Mouse (Mus musculus) heart, embryonic 14.5 days (tissue): ENCODE measurements around the gene Tas2r143. TPM values are rescaled to one million over a fixed set of nuclear protein-coding genes. Genes with fewer than 3 reads are reported as not detected.

Source experiments
- ATAC-seq: fragments of 200-750 bp; cut with Nextera tagmentation; 2 replicates; pipeline ENCODE4 v1.8.0; 2017; ENCODE audit warnings: low read depth, moderate TSS enrichment; ENCODE audit not compliant: insufficient number of reproducible peaks, insufficient read depth, low FRiP score
- H3K27ac ChIP-seq, 2 experiments: fragments of 200-500 bp in 1 of 2; fragments of 300-500 bp in 1 of 2; sonication (generic) in 1 of 2; replicated peaks in 1 of 2; 2 replicates each; pipeline ENCODE4 v1.5.1; 2012 to 2014; ENCODE audit warnings: low read depth in 2 of 2, low read length in 2 of 2, control low read depth in 1 of 2, mild to moderate bottlenecking in 1 of 2, mixed read lengths in 1 of 2; ENCODE audit not compliant: control insufficient read depth in 1 of 2, insufficient read depth in 1 of 2
- H3K27me3 ChIP-seq: fragments of 300-500 bp; sonication (generic); 2 replicates; pipeline ENCODE4 v1.6.1; 2014; ENCODE audit warnings: mild to moderate bottlenecking, low read length, control low read depth; ENCODE audit not compliant: control insufficient read depth, insufficient read depth
- H3K36me3 ChIP-seq: fragments of 300-500 bp; sonication (generic); 2 replicates; pipeline ENCODE4 v1.6.1; 2014; ENCODE audit warnings: mild to moderate bottlenecking, control low read depth, low read length, mixed read lengths; ENCODE audit not compliant: control insufficient read depth, insufficient read depth
- H3K4me1 ChIP-seq, 2 experiments: fragments of 200-500 bp in 1 of 2; fragments of 300-500 bp in 1 of 2; sonication (generic) in 1 of 2; 2 replicates each; pipeline ENCODE4 v1.6.1; 2012 to 2014; ENCODE audit warnings: low read length in 2 of 2, control low read depth in 1 of 2, mixed read lengths in 1 of 2; ENCODE audit not compliant: control insufficient read depth in 2 of 2, insufficient read depth in 2 of 2
- H3K4me2 ChIP-seq: fragments of 300-500 bp; sonication (generic); 2 replicates; pipeline ENCODE4 v1.6.1; 2014; ENCODE audit warnings: mild to moderate bottlenecking, low read length
- H3K4me3 ChIP-seq, 2 experiments: fragments of 200-500 bp in 1 of 2; fragments of 300-500 bp in 1 of 2; sonication (generic) in 1 of 2; 2 replicates each; pipeline ENCODE4 v1.5.1; 2012 to 2014; ENCODE audit warnings: low read length in 2 of 2, mild to moderate bottlenecking in 2 of 2, control low read depth in 1 of 2, low read depth in 1 of 2, moderate library complexity in 1 of 2; ENCODE audit not compliant: control insufficient read depth in 1 of 2, insufficient read depth in 1 of 2
- H3K9ac ChIP-seq: fragments of 300-500 bp; sonication (generic); 2 replicates; pipeline ENCODE4 v1.6.1; 2014; ENCODE audit warnings: mild to moderate bottlenecking, low read length
- H3K9me3 ChIP-seq: fragments of 300-500 bp; sonication (generic); 2 replicates; pipeline ENCODE4 v1.6.1; 2016; ENCODE audit warnings: low read length, control low read depth; ENCODE audit not compliant: control insufficient read depth
- WGBS: fragments of 180-500 bp; shearing (Covaris S2); extraction: QIAGEN DNeasy Blood & Tissue Kit; methylation state at CpG from one replicate; pipeline ENCODE4 v1.1.7; 2014; 5-methylcytosine and 5-hydroxymethylcytosine counted together
- polyA plus RNA-seq: library from polyadenylated mRNA; unstranded; fragments of >200 nt; fragmentation: Nextera tagmentation; extraction: Ambion mirVana; gene quantifications from 2 replicates; pipeline ENCODE4 v1.2.1, GENCODE M21; 2014

Tas2r143 gene
- polyA plus RNA-seq, 1 experiment from 2014 or later: not detected

DNA sequence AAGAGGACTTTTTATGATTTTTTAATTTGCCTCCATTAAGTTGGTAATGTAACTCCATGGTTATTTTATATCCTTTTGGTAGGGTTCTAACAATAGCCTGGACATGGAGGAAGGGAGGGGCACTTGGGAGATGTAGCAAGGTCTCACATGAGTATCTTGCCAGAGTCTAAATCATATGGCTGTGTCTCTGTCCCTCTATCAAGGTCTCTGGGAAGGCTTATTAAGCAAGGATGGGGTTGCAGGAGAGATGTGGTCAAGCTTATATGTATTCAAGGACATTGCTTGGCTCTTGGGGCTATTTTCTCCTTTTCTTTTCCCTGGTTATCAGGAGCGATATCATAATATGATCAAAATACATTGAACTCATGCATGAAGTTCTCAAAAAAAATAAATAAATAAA, 1.0 kb upstream of the Tas2r143 start:
- Histone ChIP-seq H3K27me3 (no peaks in the 10 kb centered on the region), H3K4me1 (peaks cover 8 to 9% of the 10 kb centered on the region in 2 experiments; a peak in 3 of 4 replicates), H3K36me3 (no peaks in the 10 kb centered on the region), H3K9ac (no peak overlapping the region), H3K27ac (no peak overlapping the region), H3K9me3 (no peaks in the 10 kb centered on the region), H3K4me3 (no peak overlapping the region), H3K4me2 (no peak overlapping the region)
- WGBS: 94% methylated on average over 1 of the region's 1 CpGs
- no peak for ATAC-seq

DNA sequence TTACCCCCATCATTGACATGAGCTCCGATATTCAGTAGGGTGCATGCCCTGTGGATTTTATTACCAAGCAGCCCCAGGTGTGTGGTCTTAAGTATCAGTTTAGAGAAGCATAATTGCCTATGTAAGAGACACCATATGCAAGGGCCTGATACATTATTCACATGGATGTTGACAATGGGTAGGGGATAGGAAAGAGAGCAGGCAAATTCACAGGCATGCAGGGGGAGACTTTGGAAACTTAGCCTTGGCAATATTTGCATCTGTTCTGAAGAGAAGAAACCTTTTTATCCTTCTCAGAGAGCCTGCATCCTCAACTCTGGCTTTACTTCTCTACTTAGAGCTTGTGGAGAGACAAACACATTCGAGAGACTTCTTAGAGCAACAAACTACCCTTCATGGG, 5.1 kb downstream of the Tas2r143 start, which contains the start of gene Tas2r135:
Gene Tas2r135 (plus strand): TSS at position 301 of the 400 bp plus-strand sequence.
- Histone ChIP-seq H3K27ac (no peak within 1 kb of the TSS), H3K27me3 (peaks cover 8% of the 10 kb centered on the region), H3K4me3 (no peak within 1 kb of the TSS), H3K4me1 (no peaks in the 10 kb centered on the region), H3K9ac (no peak within 1 kb of the TSS), H3K4me2 (no peak within 1 kb of the TSS), H3K36me3 (no peaks in the 10 kb centered on the region), H3K9me3 (no peaks in the 10 kb centered on the region)
- ATAC-seq: no peak
- 83% methylated on average over 2 of the region's 2 CpGs for WGBS

GRCm38 (mm10) chr6:42419443-42419842, 19.4 kb downstream of the Tas2r143 start:
- H3K27me3 ChIP-seq: no peaks in the 10 kb centered on the region
- no peak for ATAC-seq
- no peaks in the 10 kb centered on the region for H3K36me3 ChIP-seq
- H3K9me3 ChIP-seq: no peaks in the 10 kb centered on the region
- H3K27ac ChIP-seq: no peak overlapping the region
- no peak overlapping the region for H3K4me2 ChIP-seq
- H3K9ac ChIP-seq: no peak overlapping the region
- WGBS: 82% methylated on average over 2 of the region's 2 CpGs
- no peak overlapping the region for H3K4me3 ChIP-seq
- no peaks in the 10 kb centered on the region for H3K4me1 ChIP-seq

DNA sequence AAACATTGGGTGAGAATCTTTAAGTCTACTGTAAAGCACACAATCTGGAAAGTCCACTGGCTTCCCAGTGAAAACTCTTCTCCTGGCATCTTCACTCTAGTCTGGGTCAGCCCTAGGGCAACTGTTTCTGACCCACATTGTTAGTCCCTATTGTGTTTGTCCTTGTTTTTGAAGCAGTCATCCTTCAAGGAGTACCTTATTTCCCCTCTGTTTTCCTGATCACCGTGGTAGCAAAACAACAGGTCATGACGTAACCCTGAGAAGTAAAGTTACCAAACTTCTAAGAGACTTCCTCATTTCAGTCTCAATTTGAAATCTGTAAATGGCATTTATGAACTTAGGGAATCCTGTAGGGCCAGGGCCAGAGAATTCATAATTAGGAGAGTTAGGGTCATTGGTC, 21.4 kb downstream of the Tas2r143 start:
- no peak overlapping the region for H3K27ac ChIP-seq
- no peaks in the 10 kb centered on the region for H3K9me3 ChIP-seq
- H3K4me1 ChIP-seq: no peaks in the 10 kb centered on the region
- H3K4me3 ChIP-seq: no peak overlapping the region
- 81% methylated on average over 2 of the region's 2 CpGs for WGBS
- no peak overlapping the region for H3K9ac ChIP-seq
- no peak for ATAC-seq
- H3K27me3 ChIP-seq: no peaks in the 10 kb centered on the region
- H3K36me3 ChIP-seq: no peaks in the 10 kb centered on the region
- no peak overlapping the region for H3K4me2 ChIP-seq

GRCm38 (mm10) chr6:42424472-42424871, 24.4 kb downstream of the Tas2r143 start:
- no peaks in the 10 kb centered on the region for H3K27me3 ChIP-seq
- 90% methylated on average over 3 of the region's 3 CpGs for WGBS
- H3K9me3 ChIP-seq: no peaks in the 10 kb centered on the region
- no peaks in the 10 kb centered on the region for H3K36me3 ChIP-seq
- H3K9ac ChIP-seq: no peak overlapping the region
- no peak for ATAC-seq
- no peak overlapping the region for H3K4me2 ChIP-seq
- H3K27ac ChIP-seq: no peak overlapping the region
- no peak overlapping the region for H3K4me3 ChIP-seq
- no peaks in the 10 kb centered on the region for H3K4me1 ChIP-seq

DNA sequence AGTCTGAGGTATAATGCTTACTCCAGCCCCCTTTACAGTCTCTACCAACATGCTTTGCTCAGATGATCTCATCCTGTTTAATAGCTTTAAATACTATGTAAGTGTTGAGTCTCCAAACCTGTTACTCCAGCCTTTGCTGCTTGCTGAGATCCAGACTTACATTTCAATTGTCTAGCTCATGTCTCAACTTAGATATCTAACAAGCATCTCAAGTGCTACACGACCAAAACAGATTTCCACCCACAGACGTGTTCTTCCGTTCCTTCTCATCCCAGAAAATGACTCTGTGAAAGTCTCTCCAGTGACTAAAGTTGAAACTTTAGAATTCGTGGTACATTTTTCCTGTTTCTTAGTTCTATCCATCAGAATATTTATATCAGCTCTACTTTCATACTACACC, 26.3 kb downstream of the Tas2r143 start:
- Histone ChIP-seq H3K4me2 (no peak overlapping the region), H3K4me3 (no peak overlapping the region), H3K27ac (no peak overlapping the region), H3K27me3 (no peaks in the 10 kb centered on the region), H3K9me3 (no peaks in the 10 kb centered on the region), H3K36me3 (no peaks in the 10 kb centered on the region), H3K4me1 (no peaks in the 10 kb centered on the region), H3K9ac (no peak overlapping the region)
- WGBS: 48% methylated on average over 4 of the region's 4 CpGs
- no peak for ATAC-seq

DNA sequence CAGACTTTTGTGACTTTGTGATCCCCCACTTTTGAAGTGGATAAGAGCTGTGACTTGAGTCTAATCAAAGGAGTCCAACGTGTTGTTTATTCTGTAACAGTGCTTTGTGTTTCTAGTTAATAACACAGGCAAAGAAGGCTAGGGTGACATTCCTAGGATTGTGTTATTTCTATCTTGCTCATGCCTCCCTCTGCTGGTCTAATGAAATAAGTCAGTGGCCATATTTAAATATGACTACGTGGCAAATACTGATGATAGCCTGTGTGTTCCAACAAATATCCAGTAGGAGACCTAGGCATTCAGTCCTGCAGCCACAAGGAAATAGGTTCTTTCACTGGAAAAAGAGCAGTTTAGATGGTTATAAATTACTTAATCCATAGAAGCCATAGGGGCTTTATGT, 33.5 kb downstream of the Tas2r143 start:
- Histone ChIP-seq H3K4me3 (no peak overlapping the region), H3K9ac (no peak overlapping the region), H3K9me3 (no peaks in the 10 kb centered on the region), H3K27ac (no peak overlapping the region), H3K36me3 (no peaks in the 10 kb centered on the region), H3K4me1 (no peaks in the 10 kb centered on the region; a peak in 1 of 4 replicates), H3K4me2 (no peak overlapping the region), H3K27me3 (no peaks in the 10 kb centered on the region)
- WGBS: 37% methylated on average over 2 of the region's 2 CpGs
- ATAC-seq: no peak

DNA sequence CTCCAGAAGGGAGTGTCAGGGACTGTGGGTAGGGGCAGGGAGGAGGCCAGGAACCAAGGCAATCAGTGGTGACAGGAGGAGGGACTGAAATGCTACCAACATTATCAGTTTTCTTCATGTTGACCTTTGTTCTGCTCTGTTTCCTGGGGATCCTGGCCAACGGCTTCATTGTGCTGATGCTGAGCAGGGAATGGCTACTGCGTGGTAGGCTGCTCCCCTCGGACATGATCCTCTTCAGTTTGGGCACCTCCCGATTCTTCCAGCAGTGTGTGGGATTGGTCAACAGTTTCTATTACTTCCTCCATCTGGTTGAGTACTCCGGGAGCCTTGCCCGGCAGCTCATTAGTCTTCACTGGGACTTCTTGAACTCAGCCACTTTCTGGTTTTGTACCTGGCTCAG, 34.4 kb downstream of the Tas2r143 start, which contains the start of gene Tas2r126:
Gene Tas2r126 (plus strand): TSS at position 90 of the 400 bp plus-strand sequence.
- no peaks in the 10 kb centered on the region for H3K36me3 ChIP-seq
- no peak for ATAC-seq
- no peak within 1 kb of the TSS for H3K4me2 ChIP-seq
- H3K9ac ChIP-seq: no peak within 1 kb of the TSS
- no peaks in the 10 kb centered on the region for H3K27me3 ChIP-seq
- no peaks in the 10 kb centered on the region for H3K9me3 ChIP-seq
- no peak within 1 kb of the TSS for H3K4me3 ChIP-seq
- no peaks in the 10 kb centered on the region; a peak in 1 of 4 replicates for H3K4me1 ChIP-seq
- no peak within 1 kb of the TSS for H3K27ac ChIP-seq
- 47% methylated on average over 6 of the region's 6 CpGs for WGBS
